Mouse (Mus musculus): ENCODE measurements around the gene Rps6ka2. TPM values are rescaled to one million over a fixed set of nuclear protein-coding genes. Genes with fewer than 3 reads are reported as not detected.

The Rps6ka2 gene
- total and polyA plus RNA-seq, 2 experiments from 2014 or later: 13.6 to 37.4 TPM

- H3K27me3 ChIP-seq (ENCODE audit: control insufficient read depth, insufficient read depth, low read length): 0 out of 2 replicates have a peak, but pooled peaks cover 10% of the 10 kb centered on the region
- no peaks in the 10 kb centered on the region for H3K9me3 ChIP-seq (replicated peaks; ENCODE audit: control insufficient read depth, low read length)
- H3K4me1 ChIP-seq (ENCODE audit: control insufficient read depth, insufficient read depth): peaks cover 14% of the 10 kb centered on the region
- ATAC-seq (ENCODE audit: insufficient read depth, low read depth) (no peak), DNase-seq (ENCODE audit: low spot score) (no peak)
- H3K4me3 ChIP-seq (ENCODE audit: low read depth, low read length): no peak overlapping the region
- no peak overlapping the region for H3K4me2 ChIP-seq (ENCODE audit: low read depth, low read length)
- WGBS: 85% methylated on average over 7 of the region's 7 CpGs
- H3K36me3 ChIP-seq (replicated peaks; ENCODE audit: control insufficient read depth, insufficient read depth, low read length): no peaks in the 10 kb centered on the region
- H3K27ac ChIP-seq (ENCODE audit: low read depth): no peak overlapping the region
- H3K9ac ChIP-seq (replicated peaks; ENCODE audit: low read depth, low read length): no peak overlapping the region
- TF ChIP-seq EP300 (IDR thresholded peaks at IDR 0.05; ENCODE audit: low read depth) (no peak), CTCF (IDR thresholded peaks at IDR 0.05; ENCODE audit: low read depth) (no peak)
These were observed 23.4 kb upstream of the Rps6ka2 start for GRCm38 (mm10) chr17:7146479-7146878.

- H3K27ac ChIP-seq (ENCODE audit: low read depth): no peak overlapping the region
- H3K4me2 ChIP-seq (ENCODE audit: low read depth, low read length): no peak overlapping the region
- DNase-seq (ENCODE audit: low spot score): no peak
- 0 out of 2 replicates have a peak, but pooled peaks cover 7% of the 10 kb centered on the region for H3K27me3 ChIP-seq (ENCODE audit: control insufficient read depth, insufficient read depth, low read length)
- no peak overlapping the region for H3K4me3 ChIP-seq (ENCODE audit: low read depth, low read length)
- no peak for TF ChIP-seq CTCF (IDR thresholded peaks at IDR 0.05; ENCODE audit: low read depth)
- H3K9me3 ChIP-seq (replicated peaks; ENCODE audit: control insufficient read depth, low read length): no peaks in the 10 kb centered on the region
- WGBS: 39% methylated on average over 12 of the region's 12 CpGs
- no peak for ATAC-seq (ENCODE audit: insufficient read depth, low read depth)
- no peaks in the 10 kb centered on the region for H3K36me3 ChIP-seq (replicated peaks; ENCODE audit: control insufficient read depth, insufficient read depth, low read length)
- H3K9ac ChIP-seq (replicated peaks; ENCODE audit: low read depth, low read length): no peak overlapping the region
- H3K4me1 ChIP-seq (ENCODE audit: control insufficient read depth, insufficient read depth): peaks cover 22% of the 10 kb centered on the region
These were observed 22.0 kb upstream of the Rps6ka2 start for GRCm38 (mm10) chr17:7147920-7148321.

GRCm38 (mm10) chr17:7149328-7150195 is 20.4 kb upstream of the Rps6ka2 start:
- 86% methylated on average over 11 of the region's 11 CpGs for WGBS
- H3K27me3 ChIP-seq (ENCODE audit: control insufficient read depth, insufficient read depth, low read length): 0 out of 2 replicates have a peak, but pooled peaks cover 6% of the 10 kb centered on the region
- H3K27ac ChIP-seq (ENCODE audit: low read depth): no peak overlapping the region
- ATAC-seq (ENCODE audit: insufficient read depth, low read depth) (no peak), DNase-seq (ENCODE audit: low spot score) (no peak)
- H3K4me1 ChIP-seq (ENCODE audit: control insufficient read depth, insufficient read depth): peaks cover 13% of the 10 kb centered on the region; the same call in 1 of the 2 replicates
- no peak overlapping the region for H3K4me3 ChIP-seq (ENCODE audit: low read depth, low read length)
- H3K9me3 ChIP-seq (replicated peaks; ENCODE audit: control insufficient read depth, low read length): no peaks in the 10 kb centered on the region
- no peak for TF ChIP-seq CTCF (IDR thresholded peaks at IDR 0.05; ENCODE audit: low read depth)
- H3K4me2 ChIP-seq (ENCODE audit: low read depth, low read length): no peak overlapping the region
- H3K36me3 ChIP-seq (replicated peaks; ENCODE audit: control insufficient read depth, insufficient read depth, low read length): no peaks in the 10 kb centered on the region
- no peak overlapping the region for H3K9ac ChIP-seq (replicated peaks; ENCODE audit: low read depth, low read length)

GRCm38 (mm10) chr17:7151446-7152100 is 18.3 kb upstream of the Rps6ka2 start:
- no peaks in the 10 kb centered on the region for H3K9me3 ChIP-seq (replicated peaks; ENCODE audit: control insufficient read depth, low read length)
- WGBS: 80% methylated on average over 6 of the region's 6 CpGs
- DNase-seq (ENCODE audit: low spot score) (no peak), ATAC-seq (ENCODE audit: insufficient read depth, low read depth) (no peak)
- H3K4me1 ChIP-seq (ENCODE audit: control insufficient read depth, insufficient read depth): peaks cover 7% of the 10 kb centered on the region; the same call in 1 of the 2 replicates
- no peak for TF ChIP-seq CTCF (IDR thresholded peaks at IDR 0.05; ENCODE audit: low read depth)
- no peak for TF ChIP-seq EP300 (IDR thresholded peaks at IDR 0.05; ENCODE audit: low read depth)
- no peak overlapping the region for H3K9ac ChIP-seq (replicated peaks; ENCODE audit: low read depth, low read length)
- no peak overlapping the region for H3K4me3 ChIP-seq (ENCODE audit: low read depth, low read length)
- H3K27ac ChIP-seq (ENCODE audit: low read depth): no peak overlapping the region
- H3K4me2 ChIP-seq (ENCODE audit: low read depth, low read length): no peak overlapping the region
- H3K27me3 ChIP-seq (ENCODE audit: control insufficient read depth, insufficient read depth, low read length): 0 out of 2 replicates have a peak, but pooled peaks cover 3% of the 10 kb centered on the region
- H3K36me3 ChIP-seq (replicated peaks; ENCODE audit: control insufficient read depth, insufficient read depth, low read length): no peaks in the 10 kb centered on the region

GRCm38 (mm10) chr17:7152662-7153061 is 17.3 kb upstream of the Rps6ka2 start:
- H3K36me3 ChIP-seq (replicated peaks; ENCODE audit: control insufficient read depth, insufficient read depth, low read length): no peaks in the 10 kb centered on the region
- H3K4me1 ChIP-seq (ENCODE audit: control insufficient read depth, insufficient read depth): peaks cover 7% of the 10 kb centered on the region; the same call in 1 of the 2 replicates
- no peak overlapping the region for H3K27ac ChIP-seq (ENCODE audit: low read depth)
- H3K27me3 ChIP-seq (ENCODE audit: control insufficient read depth, insufficient read depth, low read length): no peaks in the 10 kb centered on the region
- H3K9ac ChIP-seq (replicated peaks; ENCODE audit: low read depth, low read length): no peak overlapping the region
- 76% methylated on average over 7 of the region's 7 CpGs for WGBS
- no peaks in the 10 kb centered on the region for H3K9me3 ChIP-seq (replicated peaks; ENCODE audit: control insufficient read depth, low read length)
- no peak for DNase-seq (ENCODE audit: low spot score)
- no peak overlapping the region for H3K4me2 ChIP-seq (ENCODE audit: low read depth, low read length)
- H3K4me3 ChIP-seq (ENCODE audit: low read depth, low read length): no peak overlapping the region
- TF ChIP-seq EP300 (IDR thresholded peaks at IDR 0.05; ENCODE audit: low read depth) (no peak), CTCF (IDR thresholded peaks at IDR 0.05; ENCODE audit: low read depth) (no peak)
- ATAC-seq (ENCODE audit: insufficient read depth, low read depth): no peak

All from heart, postnatal 0 days (tissue).